Mouse (Mus musculus) heart, adult 2 months (tissue): Measurements from ENCODE around the gene Fndc7. TPM values are rescaled to one million over a fixed set of nuclear protein-coding genes. Genes with fewer than 3 reads are reported as not detected.

ENCODE experiments used
- DNase-seq, 2 experiments: peaks; one replicate each; pipeline ENCODE4 v3.0.0; 2021
- H3K27ac ChIP-seq: fragments of 200-600 bp; 2 replicates; pipeline ENCODE4 v1.8.1; 2022
- H3K27me3 ChIP-seq: fragments of 200-500 bp; 2 replicates; pipeline ENCODE4 v1.6.1; 2012; ENCODE audit warnings: mild to moderate bottlenecking, low read length, inconsistent platforms, mixed read lengths; ENCODE audit not compliant: control insufficient read depth, insufficient read depth
- H3K36me3 ChIP-seq: fragments of 200-500 bp; 2 replicates; pipeline ENCODE4 v1.6.1; 2012; ENCODE audit warnings: low read length, inconsistent platforms; ENCODE audit not compliant: control insufficient read depth, insufficient read depth
- H3K4me1 ChIP-seq: fragments of 200-500 bp; 2 replicates; pipeline ENCODE4 v1.6.1; 2011; ENCODE audit warnings: low read length; ENCODE audit not compliant: control insufficient read depth, insufficient read depth
- H3K4me3 ChIP-seq: fragments of 200-600 bp; 2 replicates; pipeline ENCODE4 v1.8.1; 2022
- H3K79me2 ChIP-seq: fragments of 200-500 bp; replicated peaks from 2 replicates; pipeline ENCODE4 v1.6.1; 2012; ENCODE audit warnings: mild to moderate bottlenecking, inconsistent platforms, low read length, moderate library complexity, mixed read lengths; ENCODE audit not compliant: control insufficient read depth, insufficient read depth
- H3K9ac ChIP-seq: fragments of 200-500 bp; 2 replicates; pipeline ENCODE4 v1.6.1; 2012; ENCODE audit warnings: low read depth, mild to moderate bottlenecking, control low read depth, inconsistent platforms, low read length, mixed read lengths
- CTCF ChIP-seq: fragments of 200-600 bp; IDR thresholded peaks from 2 replicates; pipeline ENCODE4 v1.8.1; 2022; ENCODE audit warnings: antibody characterized with exemption, mild to moderate bottlenecking, moderate library complexity
- EP300 ChIP-seq: fragments of 200-500 bp; IDR thresholded peaks from 2 replicates; pipeline ENCODE4 v1.6.1; 2011; ENCODE audit warnings: low read depth, low read length, control low read depth; ENCODE audit not compliant: insufficient read depth
- POLR2A ChIP-seq: fragments of 200-500 bp; IDR thresholded peaks from 2 replicates; pipeline ENCODE4 v1.6.1; 2011; ENCODE audit warnings: mild to moderate bottlenecking, low read depth, low read length, control low read depth; ENCODE audit not compliant: insufficient read depth
- WGBS: fragments of 180-500 bp; shearing (Covaris S2); methylation state at CpG from one replicate; pipeline ENCODE4 v1.1.7; 2018; 5-methylcytosine and 5-hydroxymethylcytosine counted together
- intact Hi-C: fragments of 180-260 bp; cut with DNase I; formaldehyde crosslinking; loops from one replicate; pipeline ENCODE4 v1.15.1; 2025
- polyA plus RNA-seq: library from polyadenylated mRNA; depleted of rRNA; stranded (reverse); fragments of >200 nt; gene quantifications from 2 replicates; pipeline ENCODE4 v1.2.3, GENCODE M21; 2012
- total RNA-seq, 2 experiments: library from RNA; stranded (reverse); gene quantifications; 2 replicates each; pipeline ENCODE4 v1.2.3; 2021

Fndc7 gene
- total and polyA plus RNA-seq, 3 experiments: 0.08 to 0.27 (median 0.16) TPM

DNA sequence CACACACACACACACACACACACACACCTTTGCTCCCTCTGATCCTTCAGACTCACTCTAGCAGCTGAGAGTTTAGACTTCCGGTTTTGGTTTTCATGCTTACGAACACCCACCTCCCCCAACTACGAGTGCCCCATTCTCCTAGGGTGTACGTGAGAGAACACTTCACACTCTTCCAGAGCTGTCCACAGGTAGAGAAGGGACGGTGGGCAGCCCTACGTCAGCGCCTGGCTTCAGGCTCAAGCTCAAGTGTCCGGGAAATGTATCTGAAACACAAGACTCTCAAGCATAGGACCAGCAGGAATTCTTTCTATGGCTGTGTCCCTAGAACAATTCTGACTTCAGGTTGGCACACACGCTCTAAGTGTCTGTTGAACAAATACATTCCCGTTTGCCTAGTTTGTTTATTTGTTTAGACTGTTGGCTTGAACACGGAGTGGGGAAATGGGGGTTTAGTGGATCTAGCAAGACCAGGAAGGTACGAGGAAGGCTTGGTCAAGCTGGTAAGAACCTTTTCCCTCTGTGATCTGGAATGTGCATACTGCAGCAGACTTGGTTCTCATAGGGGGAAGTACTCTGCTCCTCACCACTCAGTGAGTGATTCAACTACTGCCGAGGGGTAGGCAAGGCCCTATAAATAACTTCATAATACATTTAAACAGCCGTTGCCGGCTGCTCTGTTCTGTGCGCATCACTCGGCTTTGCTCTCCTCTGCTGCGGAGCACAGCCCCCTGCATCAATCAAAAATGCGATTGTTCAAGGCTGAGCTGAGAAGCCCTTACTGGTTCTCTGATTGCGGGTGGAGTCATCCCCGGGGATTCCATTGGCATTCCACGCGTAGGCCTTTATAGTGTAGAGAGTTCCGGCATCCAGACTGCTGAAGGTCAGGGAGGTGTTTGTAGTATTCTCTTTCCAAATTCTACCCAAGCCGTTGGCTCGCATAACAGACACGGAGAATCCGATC, 9.0 kb downstream of the Fndc7 start:
- intact Hi-C loops: no loop called here
- TF ChIP-seq CTCF (no peak), EP300 (no peak), POLR2A (no peak)
- WGBS: 50% methylated on average over 28 of the region's 28 CpGs
- peaks cover 4% of the 10 kb centered on the region for H3K4me1 ChIP-seq
- no peak overlapping the region for H3K27ac ChIP-seq
- H3K4me3 ChIP-seq: no peak overlapping the region
- DNase-seq: no peak
- no peaks in the 10 kb centered on the region for H3K79me2 ChIP-seq
- no peaks in the 10 kb centered on the region for H3K36me3 ChIP-seq
- H3K27me3 ChIP-seq: no peaks in the 10 kb centered on the region
- H3K9ac ChIP-seq: no peak overlapping the region

DNA sequence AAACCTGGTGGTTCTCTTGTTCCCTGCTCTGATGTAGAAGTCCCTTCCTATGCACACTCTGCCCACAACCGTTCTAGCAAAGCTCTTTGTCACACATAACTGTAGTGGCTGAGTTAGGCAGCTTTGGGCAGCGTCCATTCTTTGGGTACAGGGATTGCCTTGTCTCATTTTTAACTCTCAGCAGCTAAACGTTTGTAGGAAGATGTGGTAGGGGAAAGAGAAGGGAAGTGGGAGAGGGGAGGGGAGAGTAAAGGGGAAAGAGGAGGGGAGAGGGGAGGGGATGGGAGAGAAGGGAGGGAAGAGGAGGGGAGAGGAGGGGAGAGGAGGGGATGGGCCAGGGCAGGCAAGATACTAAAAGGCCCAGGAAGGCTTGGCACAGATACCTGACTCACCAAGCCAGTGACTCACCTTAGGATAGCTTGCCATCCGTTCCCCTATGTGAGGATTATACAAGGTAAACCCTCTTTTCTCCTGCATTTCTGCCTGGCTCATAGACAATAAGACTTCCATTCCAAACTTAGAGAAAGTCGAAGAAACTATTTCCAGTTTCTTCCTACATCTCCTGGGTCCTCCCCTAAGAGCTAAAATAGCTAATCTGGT, 9.9 kb downstream of the Fndc7 start:
- H3K4me1 ChIP-seq: peaks cover 4% of the 10 kb centered on the region
- 60% methylated on average over 5 of the region's 5 CpGs for whole genome bisulfite sequencing
- intact Hi-C loops: no loop called here
- H3K27me3 ChIP-seq: no peaks in the 10 kb centered on the region
- no peak for DNase-seq
- H3K4me3 ChIP-seq: no peak overlapping the region
- H3K36me3 ChIP-seq: no peaks in the 10 kb centered on the region
- no peak overlapping the region for H3K27ac ChIP-seq
- TF ChIP-seq CTCF: no peak
- TF ChIP-seq POLR2A: no peak
- TF ChIP-seq EP300: no peak
- no peaks in the 10 kb centered on the region for H3K79me2 ChIP-seq
- no peak overlapping the region for H3K9ac ChIP-seq

DNA sequence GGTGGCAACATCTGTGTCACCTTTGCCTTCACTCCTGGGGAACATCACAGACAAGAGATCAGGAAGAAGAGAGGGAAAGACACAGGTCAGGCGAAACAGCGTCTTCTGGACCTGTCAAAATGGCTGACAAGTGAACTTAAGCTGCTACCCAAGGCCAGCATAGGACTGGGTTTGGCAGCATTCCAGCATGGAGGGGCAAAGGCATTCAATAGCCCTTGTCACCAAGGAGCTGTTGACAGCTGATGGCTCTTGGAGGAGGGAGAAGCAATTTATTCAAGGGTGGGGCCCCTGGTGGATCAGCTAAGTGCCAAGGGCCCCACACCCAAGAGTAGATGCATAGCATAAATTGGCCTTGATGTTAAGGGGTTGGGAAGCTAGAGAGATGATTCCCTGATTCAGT, 10.7 kb downstream of the Fndc7 start:
- H3K9ac ChIP-seq: no peak overlapping the region
- no peaks in the 10 kb centered on the region for H3K79me2 ChIP-seq
- TF ChIP-seq EP300: no peak
- TF ChIP-seq CTCF: no peak
- no peak for TF ChIP-seq POLR2A
- no peak for DNase-seq
- no peaks in the 10 kb centered on the region for H3K36me3 ChIP-seq
- intact Hi-C loops: no loop called here
- no peak overlapping the region for H3K4me3 ChIP-seq
- 86% methylated on average over 2 of the region's 2 CpGs for WGBS
- H3K4me1 ChIP-seq: peaks cover 4% of the 10 kb centered on the region
- H3K27ac ChIP-seq: no peak overlapping the region
- H3K27me3 ChIP-seq: no peaks in the 10 kb centered on the region

DNA sequence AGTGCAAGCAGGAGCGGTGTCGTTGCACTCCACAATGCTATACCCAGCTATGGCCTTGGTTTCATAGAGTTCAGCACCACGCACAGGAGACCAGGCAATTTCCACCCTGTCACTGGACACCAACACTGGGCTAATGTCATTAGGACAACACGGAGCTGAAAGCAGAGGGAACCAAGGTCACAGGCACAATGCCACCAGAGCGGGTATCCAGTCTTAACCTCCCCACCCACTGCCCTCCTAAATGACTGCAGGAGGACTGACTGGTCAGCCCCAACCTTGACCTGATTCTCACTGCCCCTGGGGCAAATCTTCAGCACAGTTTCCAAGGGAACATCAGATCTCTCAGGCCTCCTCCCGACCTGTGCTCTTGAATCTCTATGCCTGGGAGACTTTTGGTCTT, 19.2 kb downstream of the Fndc7 start:
- Histone ChIP-seq H3K4me3 (no peak overlapping the region), H3K27ac (no peak overlapping the region), H3K36me3 (no peaks in the 10 kb centered on the region), H3K27me3 (no peaks in the 10 kb centered on the region), H3K9ac (no peak overlapping the region), H3K4me1 (no peaks in the 10 kb centered on the region), H3K79me2 (no peaks in the 10 kb centered on the region)
- WGBS: 88% methylated on average over 6 of the region's 6 CpGs
- TF ChIP-seq EP300 (no peak), POLR2A (no peak), CTCF (no peak)
- DNase-seq: no peak
- intact Hi-C loops: no loop called here

DNA sequence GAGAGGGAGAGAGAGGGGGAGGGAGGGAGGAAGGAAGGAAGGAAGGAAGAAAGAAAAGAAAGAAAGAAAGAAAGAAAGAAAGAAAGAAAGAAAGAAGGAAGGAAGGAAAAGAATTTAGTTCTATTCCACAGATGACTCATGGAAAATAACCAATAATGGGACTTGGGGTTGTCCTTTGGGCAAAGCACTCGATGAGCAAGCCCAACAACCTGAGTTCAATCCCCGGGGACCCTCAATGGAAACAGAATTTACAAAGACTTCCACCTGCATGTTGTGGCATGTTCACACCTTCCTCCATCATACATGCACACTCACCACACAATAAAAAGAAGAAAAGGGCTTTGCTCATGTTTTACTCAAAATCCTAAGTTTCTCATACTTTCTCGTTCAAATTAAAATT, 22.4 kb downstream of the Fndc7 start:
- Histone ChIP-seq H3K9ac (no peak overlapping the region), H3K27ac (no peak overlapping the region), H3K4me3 (no peak overlapping the region), H3K36me3 (no peaks in the 10 kb centered on the region), H3K79me2 (no peaks in the 10 kb centered on the region), H3K27me3 (no peaks in the 10 kb centered on the region), H3K4me1 (no peaks in the 10 kb centered on the region)
- TF ChIP-seq POLR2A (no peak), CTCF (no peak), EP300 (no peak)
- 92% methylated on average over 3 of the region's 3 CpGs for WGBS
- no peak for DNase-seq
- intact Hi-C loops: no loop called here

DNA sequence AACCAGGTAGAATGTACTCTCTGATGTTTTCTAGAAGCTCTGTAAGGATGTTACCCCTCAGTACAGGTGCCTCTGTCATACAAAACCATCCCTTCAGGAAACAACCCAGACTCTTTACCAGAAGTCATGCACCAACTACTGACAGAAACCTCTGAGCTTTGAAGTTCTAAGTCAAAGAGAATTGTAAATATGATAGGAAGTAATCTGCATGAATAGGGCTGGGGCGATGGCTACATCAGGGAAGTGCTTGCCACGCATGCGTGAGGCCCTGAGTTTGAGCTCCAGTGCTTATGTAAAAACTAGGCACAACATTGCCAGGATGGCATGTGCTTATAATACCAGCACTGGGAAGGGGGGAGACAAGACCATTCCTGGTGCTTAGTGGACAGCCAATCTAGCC, 24.1 kb downstream of the Fndc7 start:
- no peaks in the 10 kb centered on the region; the same call in 1 of the 2 replicates for H3K4me1 ChIP-seq
- intact Hi-C loops: no loop called here
- H3K27ac ChIP-seq: no peak overlapping the region
- H3K79me2 ChIP-seq: no peaks in the 10 kb centered on the region
- no peak for TF ChIP-seq POLR2A
- no peak for TF ChIP-seq EP300
- TF ChIP-seq CTCF: no peak
- 98% methylated on average over 3 of the region's 3 CpGs for WGBS
- H3K36me3 ChIP-seq: no peaks in the 10 kb centered on the region
- no peaks in the 10 kb centered on the region for H3K27me3 ChIP-seq
- H3K4me3 ChIP-seq: no peak overlapping the region
- H3K9ac ChIP-seq: no peak overlapping the region
- peak in 1 of 2 experiments; percentile 23 for DNase-seq
